In the genomic region with DNA sequence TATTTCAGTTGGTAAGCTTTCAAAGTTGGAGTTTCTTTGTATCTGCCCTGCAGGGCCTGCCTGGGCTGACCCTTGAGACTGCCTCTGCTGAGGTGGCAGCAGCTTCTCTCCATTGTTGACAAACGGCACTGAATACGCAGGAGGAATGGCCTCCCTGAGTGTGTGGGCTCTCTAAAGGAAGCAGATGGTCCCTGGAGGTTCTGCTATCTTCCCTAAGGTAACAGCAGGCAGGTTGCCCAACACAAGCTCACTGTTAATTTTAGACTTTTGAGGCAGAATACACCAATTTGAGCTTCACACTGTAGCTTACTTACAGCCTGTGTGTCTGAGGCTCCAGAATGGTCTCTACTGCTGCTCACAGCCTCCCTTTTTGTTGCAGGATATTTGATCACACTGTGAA, we compare ENCODE assay signal across 20 mouse cellular contexts. TPM values are rescaled to one million over a fixed set of nuclear protein-coding genes. Genes with fewer than 3 reads are reported as not detected.
DNase-seq lines count a peak whose midpoint lies in the region; ATAC-seq lines count a peak whose summit lies in the region.
"Had no signal": no experiment of that assay in that cellular context is flagged by ENCODE, and none has a peak within 500 bp of the region (broad histone marks: within the 10 kb centered on the region; RNA-seq: fewer than 3 reads in every experiment).

No protein-coding gene starts in this region.

- intact Hi-C loops in left cerebral cortex, postnatal 36 days (cut with DNase I): no loop called here
- intact Hi-C loops in left cerebral cortex, postnatal 4 days (cut with DNase I): no loop called here

- WGBS in forebrain, embryonic 15.5 days: 69% methylated on average over 2 of the region's 2 CpGs

- no peak overlapping the region for H3K27ac ChIP-seq in forebrain, embryonic 15.5 days (replicated peaks)
- H3K27ac ChIP-seq: embryonic facial prominence, embryonic 12.5 days; gastrocnemius, adult 2 months; heart, embryonic 13.5 days; hindbrain, embryonic 15.5 days had no signal

- H3K27me3 ChIP-seq in forebrain, embryonic 15.5 days: no peaks in the 10 kb centered on the region
- H3K27me3 ChIP-seq: embryonic facial prominence, embryonic 12.5 days; hindbrain, embryonic 15.5 days had no signal

- H3K9me3 ChIP-seq in forebrain, embryonic 15.5 days: no peaks in the 10 kb centered on the region
- H3K9me3 ChIP-seq: hindbrain, embryonic 15.5 days had no signal

- no peaks in the 10 kb centered on the region for H3K4me1 ChIP-seq in forebrain, embryonic 15.5 days
- H3K4me1 ChIP-seq: embryonic facial prominence, embryonic 12.5 days; hindbrain, embryonic 15.5 days had no signal

- no peak for ATAC-seq in forebrain, embryonic 15.5 days (replicated peaks)
- ATAC-seq: forebrain, embryonic 16.5 days; Patski had no signal

- no peak overlapping the region for H3K9ac ChIP-seq in forebrain, embryonic 15.5 days (replicated peaks)
- H3K9ac ChIP-seq: embryonic facial prominence, embryonic 12.5 days; heart, embryonic 13.5 days; hindbrain, embryonic 15.5 days had no signal

- H3K4me2 ChIP-seq in forebrain, embryonic 15.5 days (replicated peaks): no peak overlapping the region
- H3K4me2 ChIP-seq: embryonic facial prominence, embryonic 12.5 days; heart, embryonic 13.5 days; hindbrain, embryonic 15.5 days had no signal

- H3K36me3 ChIP-seq in forebrain, embryonic 15.5 days: no peaks in the 10 kb centered on the region
- H3K36me3 ChIP-seq: embryonic facial prominence, embryonic 12.5 days; heart, embryonic 13.5 days; hindbrain, embryonic 15.5 days had no signal

- no peak overlapping the region for H3K4me3 ChIP-seq in forebrain, embryonic 15.5 days
- H3K4me3 ChIP-seq: embryonic facial prominence, embryonic 12.5 days; gastrocnemius, adult 2 months; heart, embryonic 13.5 days; hindbrain, embryonic 15.5 days had no signal

- DNase-seq in frontal cortex, postnatal 36 days (ENCODE audit: low spot score in 2 of 2): peak; percentile 20 to 54
- DNase-seq in frontal cortex, postnatal 14 days (ENCODE audit: low spot score in 2 of 2): no peak
- peak; percentile 49 to 52 for DNase-seq in left cerebral cortex, postnatal 36 days (ENCODE audit: low spot score in 2 of 2)
- DNase-seq in left cerebral cortex, postnatal 4 days: no peak
- peak; percentile 44 to 58 for DNase-seq in right cerebral cortex, adult 2 months (ENCODE audit: low spot score in 2 of 2)
- DNase-seq in telencephalon, adult 2 months (ENCODE audit: low read depth, low spot score): peak; percentile 61
- DNase-seq: adrenal gland, adult 2 months; adrenal gland, postnatal 25 days; cerebellum, adult 2 months; cerebellum, postnatal 14 days; gastrocnemius, adult 2 months; gastrocnemius, postnatal 25 days; heart, postnatal 36 days had no signal

RNA-seq across cellular contexts. Expression of gene Tcp11, which starts 7.7 kb away (rescaled TPM):
- under 1 TPM; 0.54 to 0.59 TPM for total RNA-seq in left cerebral cortex, postnatal 36 days (2021)
- total RNA-seq in left cerebral cortex, postnatal 4 days (2021): 1 to 10 TPM; 2.2 to 3.6 TPM
- 1.7 and 1.8 TPM in 2 replicates for polyA plus RNA-seq in forebrain, embryonic 15.5 days (2015; fragmentation: Nextera tagmentation; extraction: Ambion mirVana)
- total RNA-seq: adrenal gland, postnatal 25 days; CH12.LX; gastrocnemius, adult 2 months; gastrocnemius, postnatal 25 days; heart, postnatal 36 days had no signal
- polyA plus RNA-seq: adrenal gland, adult 2 months had no signal

Comparison
In these comparisons a context has a peak if more than half of its experiments do, and no peak if none do; other contexts are left out.
1. DNase-seq: peak in frontal cortex, postnatal 36 days (2 of 2), left cerebral cortex, postnatal 36 days (2 of 2), right cerebral cortex, adult 2 months (2 of 2) and telencephalon, adult 2 months (single experiment); none in frontal cortex, postnatal 14 days (0 of 2) and left cerebral cortex, postnatal 4 days (single experiment).